Mouse (Mus musculus): ENCODE data around the gene Unc119b. TPM values are rescaled to one million over a fixed set of nuclear protein-coding genes. Genes with fewer than 3 reads are reported as not detected.
"Not testable (repeated sequence)": the region's sequence is repeated elsewhere in the genome, so short reads cannot be mapped to it uniquely, and the experiment has no call there.

Unc119b gene
- total RNA-seq, 2 experiments from 2014 or later: 12.7 to 13.8 TPM

DNA sequence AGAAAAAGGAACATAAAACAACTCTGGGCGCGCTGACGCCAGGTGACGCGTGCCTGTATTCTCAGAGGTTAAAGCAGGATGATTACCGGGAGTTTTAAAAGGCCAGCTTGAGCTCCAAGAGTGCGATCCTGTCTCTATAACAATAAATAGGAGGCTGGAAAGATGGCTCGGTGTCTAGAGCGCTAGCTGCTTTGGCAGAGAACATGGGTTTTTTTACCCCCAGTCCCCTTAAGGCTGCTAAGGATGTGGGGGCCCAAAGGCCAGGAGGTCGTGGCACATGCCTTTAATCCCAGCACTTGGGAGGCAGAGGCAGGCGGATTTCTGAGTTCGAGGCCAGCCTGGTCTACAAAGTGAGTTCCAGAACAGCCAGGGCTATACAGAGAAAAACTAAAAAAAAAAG, 24.4 kb upstream of the Unc119b start:
- ATAC-seq (replicated peaks; ENCODE audit: low FRiP score, low TSS enrichment, poor library complexity, severe bottlenecking): no peak

DNA sequence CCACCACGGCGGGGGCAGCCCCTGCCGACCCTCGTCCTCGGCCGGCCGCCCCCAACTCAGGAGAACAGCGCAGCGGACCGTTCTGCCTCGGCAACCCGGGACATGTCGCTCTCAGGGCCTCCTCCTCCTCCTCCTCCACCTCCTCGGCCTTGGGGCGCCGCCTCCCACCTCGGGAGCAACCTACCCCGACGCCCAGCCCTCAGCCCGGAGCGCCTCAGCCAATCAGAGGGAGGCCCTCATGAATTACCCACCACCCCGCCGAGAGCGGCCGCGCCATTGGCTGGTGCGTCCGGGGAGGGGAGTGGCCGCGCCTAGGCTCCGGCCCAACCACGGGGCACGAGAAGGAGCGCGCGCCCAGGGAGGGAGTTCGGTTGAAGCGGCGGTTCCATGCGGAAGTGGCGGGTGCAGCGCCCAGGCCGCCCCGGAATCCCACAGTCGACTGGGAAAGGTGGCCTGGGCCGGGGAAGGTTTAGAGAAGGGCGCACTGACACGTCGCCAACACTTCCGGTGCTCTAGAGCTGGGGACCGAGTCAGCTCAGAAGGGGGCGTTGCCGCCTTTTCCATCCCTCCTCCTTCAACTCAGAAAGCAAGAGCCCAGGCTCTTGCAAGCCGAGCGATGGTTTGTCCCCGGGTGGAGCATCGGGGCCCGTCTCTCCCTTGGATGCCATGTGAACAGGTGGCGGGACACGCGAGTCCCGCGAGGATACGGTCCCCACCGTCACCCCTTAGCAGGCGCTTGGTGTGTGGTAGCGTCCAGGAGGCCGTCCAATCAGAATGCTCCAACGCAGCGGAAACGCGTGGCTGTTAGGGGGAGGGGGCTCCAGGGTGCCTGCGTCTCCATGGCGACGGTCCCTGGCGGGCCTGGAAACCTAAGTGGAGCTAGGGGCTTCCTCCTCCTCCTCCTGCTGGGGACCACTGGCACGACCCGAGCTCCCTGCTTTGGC, 23.5 kb upstream of the Unc119b start, which contains the start of gene Mlec:
Gene Mlec (minus strand): TSS at position 140 of the 944 bp plus-strand sequence.
- peak; percentile 89 for ATAC-seq (replicated peaks; ENCODE audit: low FRiP score, low TSS enrichment, poor library complexity, severe bottlenecking)

DNA sequence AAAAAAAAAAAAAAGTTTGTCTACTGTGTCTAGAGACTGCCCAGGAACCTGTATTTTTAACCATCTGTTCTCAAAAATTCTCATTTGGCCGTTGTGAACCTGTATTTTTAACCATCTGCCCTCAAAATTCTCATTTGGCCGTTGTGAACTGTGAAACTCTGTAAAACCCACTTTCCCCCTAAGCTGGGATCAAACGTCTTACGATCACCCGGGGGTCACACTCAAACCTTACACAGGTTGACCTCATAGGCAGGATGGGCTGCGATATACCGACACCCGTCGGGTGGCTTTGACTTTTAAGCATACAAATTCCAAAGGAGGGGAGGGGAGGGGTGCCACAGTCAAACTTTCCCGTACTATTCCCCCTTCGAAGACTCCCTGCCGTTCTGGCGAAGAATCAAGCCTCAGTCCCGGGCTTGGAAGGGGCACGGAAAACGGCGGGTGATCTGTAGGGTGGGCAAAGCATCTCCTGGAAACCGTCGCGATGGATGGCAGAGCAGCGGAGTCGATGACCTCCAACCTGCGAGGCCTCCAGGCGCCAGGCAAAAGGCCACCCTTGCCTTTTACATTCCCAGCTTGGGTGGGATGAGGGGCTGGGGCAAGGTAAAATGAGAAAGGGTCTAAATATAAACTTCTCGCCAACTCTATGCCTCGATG, 22.3 kb upstream of the Unc119b start:
- no peak for ATAC-seq (replicated peaks; ENCODE audit: low FRiP score, low TSS enrichment, poor library complexity, severe bottlenecking)

DNA sequence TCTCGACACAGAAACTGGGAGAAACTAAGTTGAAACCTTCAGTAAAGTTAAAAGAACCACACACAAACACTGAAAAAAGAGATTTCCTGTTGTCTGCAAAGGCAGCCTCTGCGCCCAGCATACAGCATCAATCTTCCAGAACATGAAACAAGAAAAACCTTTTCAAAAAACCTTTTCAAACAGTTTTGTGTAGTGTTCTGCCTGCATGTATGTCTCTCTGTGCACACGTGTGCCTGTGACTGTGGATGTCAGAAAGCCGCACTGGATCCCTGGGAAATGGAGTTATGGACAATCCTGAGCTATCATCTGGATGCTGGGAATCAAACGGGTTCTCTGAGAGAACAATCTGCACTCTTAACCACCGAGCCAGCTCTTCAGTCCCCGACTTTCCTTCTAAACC, 21.6 kb upstream of the Unc119b start:
- ATAC-seq (replicated peaks; ENCODE audit: low FRiP score, low TSS enrichment, poor library complexity, severe bottlenecking): no peak

DNA sequence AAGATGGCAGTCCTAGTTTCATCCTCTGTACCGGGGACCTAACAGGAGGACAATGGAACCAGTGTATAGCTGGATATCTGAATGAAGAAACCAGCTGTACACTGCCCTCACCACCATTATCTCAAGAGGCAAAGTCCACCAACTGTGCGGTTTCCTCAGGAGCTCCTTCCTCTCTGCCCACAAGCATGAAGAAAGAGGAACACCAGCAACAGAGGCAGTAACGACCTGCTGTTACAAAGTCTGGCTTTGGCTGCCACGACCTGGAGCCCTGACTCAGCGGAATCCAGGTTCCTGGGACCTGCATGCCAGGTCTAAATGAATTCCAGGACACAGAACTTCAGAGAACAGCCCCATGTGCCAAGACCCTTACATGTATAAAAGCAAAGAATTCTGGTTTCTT, 21.1 kb upstream of the Unc119b start:
- ATAC-seq (replicated peaks; ENCODE audit: low FRiP score, low TSS enrichment, poor library complexity, severe bottlenecking): no peak; the same call in 1 of the 2 replicates

DNA sequence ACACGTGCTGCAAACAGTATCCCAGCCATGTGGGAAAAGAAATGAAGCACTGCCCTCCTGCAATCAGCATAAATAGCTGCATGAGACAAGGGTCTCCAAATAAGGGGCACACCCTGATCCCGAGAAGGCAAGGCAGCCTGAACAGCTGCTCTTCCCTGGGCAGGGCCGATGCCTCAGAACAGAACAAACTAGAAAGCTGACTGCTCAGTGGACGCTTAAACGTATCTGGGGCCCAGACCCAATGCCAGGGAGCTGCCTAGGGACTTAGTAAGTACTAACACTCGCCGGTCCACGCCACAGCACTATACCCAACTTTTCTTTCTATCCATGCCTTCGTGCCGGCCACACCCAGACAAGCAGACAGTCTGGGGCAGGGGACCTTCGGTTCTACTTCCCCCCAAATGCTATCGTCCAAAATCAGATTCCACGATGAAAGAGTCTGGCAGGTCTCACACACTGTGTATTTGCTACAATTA, 20.4 kb upstream of the Unc119b start:
- no peak for ATAC-seq (replicated peaks; ENCODE audit: low FRiP score, low TSS enrichment, poor library complexity, severe bottlenecking)

DNA sequence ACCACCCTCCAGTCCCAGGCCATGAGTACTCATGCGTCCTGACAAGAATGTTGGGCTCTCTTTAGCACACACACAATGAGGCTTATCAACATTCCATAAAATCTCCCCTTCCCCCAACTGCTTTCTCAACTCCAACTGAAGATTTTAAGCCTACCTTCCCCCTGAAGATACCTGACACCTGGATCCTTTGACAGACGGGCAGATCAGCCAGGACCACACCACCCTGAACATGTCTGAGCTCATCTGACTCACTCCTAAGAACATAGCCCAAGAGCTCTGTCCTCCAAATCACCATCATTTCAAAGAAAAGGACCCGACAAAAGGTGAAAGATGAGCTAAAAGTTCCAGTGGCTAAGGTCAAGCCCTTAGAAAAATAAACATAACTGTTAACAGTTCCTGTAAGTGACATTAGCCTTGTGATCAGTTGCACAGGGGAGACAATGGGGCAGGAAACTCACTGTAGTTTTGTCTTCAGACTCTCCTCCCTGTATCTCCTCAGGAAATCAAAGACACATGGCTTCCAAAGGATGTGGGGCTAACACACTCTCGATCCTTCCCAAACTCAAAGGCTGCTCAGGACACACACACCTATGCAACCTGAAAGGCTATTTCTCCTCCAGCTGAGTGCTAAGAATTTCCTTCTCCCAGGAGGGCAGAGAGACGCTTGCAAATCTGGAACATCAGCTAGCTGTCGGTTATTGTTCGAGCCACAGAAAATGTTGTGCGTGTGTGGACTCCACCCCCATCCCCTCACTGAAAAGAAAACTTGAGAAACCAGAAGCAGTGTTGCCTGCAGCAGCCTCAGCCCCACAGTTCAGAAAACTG, 17.6 kb upstream of the Unc119b start:
- no peak for ATAC-seq (replicated peaks; ENCODE audit: low FRiP score, low TSS enrichment, poor library complexity, severe bottlenecking)

DNA sequence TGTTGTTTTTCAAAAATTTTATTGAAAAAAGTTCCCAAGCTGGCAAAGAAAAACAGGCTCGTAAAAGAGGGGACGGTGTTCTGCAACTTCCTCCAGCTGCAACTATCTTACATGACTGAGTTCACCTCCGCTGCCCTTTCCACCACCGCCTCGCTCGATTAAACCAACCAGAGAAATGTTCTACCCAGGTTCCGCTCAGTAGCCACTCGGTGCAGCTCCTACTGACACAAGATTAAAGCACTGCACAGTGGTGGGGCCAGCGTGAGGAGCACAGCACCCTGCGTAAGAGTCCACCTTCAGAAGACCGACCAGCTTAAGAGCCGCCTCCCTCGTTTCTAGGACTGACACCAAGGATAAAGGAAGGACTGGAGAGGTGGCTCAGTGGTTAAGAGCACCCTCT, 16.7 kb upstream of the Unc119b start:
- ATAC-seq (replicated peaks; ENCODE audit: low FRiP score, low TSS enrichment, poor library complexity, severe bottlenecking): no peak

DNA sequence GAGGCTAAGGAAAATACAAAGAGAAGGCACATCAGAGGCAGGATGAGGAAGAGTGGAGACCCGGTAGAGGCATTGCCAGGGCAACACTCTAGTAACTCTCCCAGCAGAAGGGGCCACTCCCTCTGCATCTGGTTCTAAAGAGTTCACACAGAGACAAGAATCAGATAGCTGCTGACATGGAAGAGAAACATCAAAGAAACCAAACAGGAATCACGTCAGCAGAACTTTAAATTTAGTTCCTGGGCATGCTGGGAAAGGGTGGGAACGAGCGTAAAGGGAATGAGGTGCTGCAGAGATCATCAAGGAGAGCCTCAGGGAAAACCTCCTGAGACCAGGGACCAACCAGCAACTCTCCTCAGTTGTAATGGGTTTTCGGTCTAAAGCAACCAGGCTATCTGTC, 16.2 kb upstream of the Unc119b start:
- no peak for ATAC-seq (replicated peaks; ENCODE audit: low FRiP score, low TSS enrichment, poor library complexity, severe bottlenecking)

DNA sequence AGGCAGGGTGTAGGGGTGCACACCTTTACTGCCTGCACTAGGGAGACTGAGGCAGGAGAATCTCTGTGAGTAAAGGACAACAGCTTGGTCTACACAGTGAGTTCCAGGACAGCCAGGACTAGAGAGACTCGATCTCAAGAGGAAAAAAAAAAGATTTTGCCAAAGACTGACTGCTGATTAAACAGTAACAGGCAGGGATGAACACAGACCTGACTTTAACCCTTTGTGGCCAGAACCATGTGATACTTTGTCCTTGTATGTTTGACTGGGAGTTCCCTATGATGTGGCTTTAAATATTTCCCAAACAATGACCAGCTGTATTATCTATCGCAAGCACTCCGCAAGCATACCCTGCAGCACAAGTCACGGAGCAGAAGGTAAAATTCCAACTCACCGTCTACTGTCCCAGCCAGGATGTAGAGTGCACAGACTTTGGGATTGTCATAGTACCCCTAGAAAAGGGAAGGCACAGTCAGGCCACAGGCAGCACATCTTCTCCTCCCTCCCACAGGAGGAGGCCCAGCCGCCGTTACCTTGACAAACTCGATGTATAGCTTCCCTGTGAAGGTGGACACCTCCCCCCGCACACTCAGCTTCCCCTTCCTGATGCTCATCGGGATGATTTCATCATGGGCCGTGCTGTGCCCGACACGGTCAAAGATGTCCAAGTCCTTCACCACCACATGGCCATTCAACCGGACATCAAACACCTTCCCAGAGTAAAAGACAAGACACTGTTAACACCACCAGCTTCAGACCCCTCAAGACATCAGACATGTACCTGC, 15.1 kb upstream of the Unc119b start:
- ATAC-seq (replicated peaks; ENCODE audit: low FRiP score, low TSS enrichment, poor library complexity, severe bottlenecking): no peak

DNA sequence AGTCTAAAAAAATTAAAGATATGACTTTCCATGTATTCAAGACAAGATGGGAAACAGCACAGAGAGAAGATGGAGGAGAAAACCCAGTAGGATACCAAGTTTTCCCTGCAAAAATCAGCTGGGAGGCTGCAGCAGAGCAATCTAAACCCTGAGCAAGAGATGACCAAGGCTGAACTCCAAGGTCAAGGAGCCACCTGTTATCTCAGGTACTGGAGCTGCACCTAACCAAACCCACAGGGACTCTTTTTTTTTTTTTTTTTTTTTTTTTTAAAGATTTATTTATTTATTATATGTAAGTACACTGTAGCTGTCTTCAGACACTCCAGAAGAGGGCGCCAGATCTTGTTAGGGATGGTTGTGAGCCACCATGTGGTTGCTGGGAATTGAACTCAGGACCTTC, 14.1 kb upstream of the Unc119b start:
- not testable (repeated sequence) for ATAC-seq (replicated peaks; ENCODE audit: low FRiP score, low TSS enrichment, poor library complexity, severe bottlenecking)

DNA sequence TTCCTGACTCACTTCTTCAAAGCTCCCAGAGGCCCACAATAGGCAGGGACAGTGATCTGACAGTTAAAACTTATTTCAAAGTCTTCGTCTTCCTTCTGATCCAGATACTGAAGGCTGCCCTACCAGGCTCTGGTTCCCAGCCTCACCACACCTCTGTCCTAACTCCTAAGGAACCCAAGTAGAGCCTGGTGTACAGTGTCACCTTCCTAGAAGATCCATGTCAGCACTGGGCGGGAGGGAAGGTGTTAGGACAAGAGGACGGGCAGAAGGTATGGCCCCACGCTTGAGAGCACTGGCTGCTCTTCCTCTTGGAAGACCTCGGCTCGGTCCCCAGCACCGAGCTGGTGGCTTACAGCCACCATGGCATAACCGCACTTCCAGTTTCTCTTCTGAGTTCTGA, 13.6 kb upstream of the Unc119b start:
- ATAC-seq (replicated peaks; ENCODE audit: low FRiP score, low TSS enrichment, poor library complexity, severe bottlenecking): no peak

DNA sequence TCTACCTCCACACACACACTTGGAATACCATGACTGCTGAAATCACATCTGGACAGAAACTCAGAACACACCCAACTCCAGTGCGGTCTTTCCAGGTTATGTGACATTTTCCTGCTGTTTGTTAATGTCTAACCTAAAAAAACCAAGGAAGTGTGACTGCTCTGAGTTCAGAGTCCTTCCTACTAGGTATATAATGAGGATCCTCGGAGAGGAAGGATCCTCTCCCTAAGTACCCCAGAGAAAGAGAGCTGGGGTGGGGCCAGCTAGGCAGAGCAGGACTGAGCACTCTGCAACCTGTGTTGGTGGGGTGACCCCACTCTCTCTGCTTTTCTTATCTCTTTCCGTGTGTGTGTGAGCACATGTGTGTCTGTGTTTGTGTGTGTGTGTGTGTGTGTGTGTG, 12.6 kb upstream of the Unc119b start:
- no peak for ATAC-seq (replicated peaks; ENCODE audit: low FRiP score, low TSS enrichment, poor library complexity, severe bottlenecking)

DNA sequence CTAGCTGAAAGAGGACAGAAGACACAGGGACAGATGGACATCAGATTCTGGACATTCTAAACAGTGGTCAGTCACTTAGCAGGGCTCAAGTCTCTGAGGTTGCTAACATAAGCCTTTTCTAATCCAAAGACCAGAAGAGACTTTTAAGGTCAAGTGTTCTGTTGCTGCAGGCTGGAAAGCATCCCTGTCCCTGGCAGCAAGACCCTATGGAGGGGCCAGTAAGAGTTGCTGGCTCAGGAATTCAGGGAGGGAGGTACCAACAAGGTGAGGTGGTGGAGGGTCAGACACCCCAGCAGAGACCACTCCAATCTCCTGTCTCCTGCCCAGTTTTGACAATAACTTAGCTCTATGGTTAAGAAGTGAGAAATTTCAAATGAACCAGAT, 12.0 kb upstream of the Unc119b start:
- ATAC-seq (replicated peaks; ENCODE audit: low FRiP score, low TSS enrichment, poor library complexity, severe bottlenecking): no peak

DNA sequence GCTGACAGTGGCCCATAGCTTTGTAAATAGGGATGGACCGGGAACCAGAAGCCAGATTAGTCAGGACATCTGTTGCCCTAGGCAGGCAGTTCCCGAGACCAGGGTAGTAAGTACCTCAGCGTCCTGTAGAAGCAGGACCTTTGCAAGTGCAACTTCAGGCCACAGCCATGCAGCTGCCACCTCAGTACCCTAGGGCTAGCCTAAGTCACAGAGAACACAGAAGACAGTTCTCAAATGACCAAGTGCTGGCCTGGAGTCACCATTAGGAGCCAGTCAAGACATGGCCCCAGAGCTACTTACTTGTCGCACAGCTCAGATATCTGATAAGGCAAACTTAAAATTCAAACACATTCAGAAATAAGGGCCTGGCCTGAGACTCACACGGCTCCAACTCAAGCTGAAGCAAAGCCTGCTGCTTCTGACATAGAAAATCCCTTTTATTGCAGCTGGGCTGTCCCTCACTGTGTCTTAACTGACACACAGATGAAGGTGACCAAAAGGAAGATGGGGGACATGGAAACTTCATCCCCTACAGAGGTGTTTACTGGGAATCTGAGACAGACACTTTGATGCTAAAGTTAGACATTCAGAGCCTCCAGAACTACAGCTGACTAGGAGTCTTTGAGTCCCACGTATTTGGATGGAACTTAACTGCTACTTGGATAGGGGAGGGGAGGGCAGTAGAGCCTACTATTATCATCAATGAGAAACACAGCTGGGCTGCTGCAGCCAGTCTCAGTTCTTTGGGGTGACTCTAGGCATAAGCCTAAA, 11.4 kb upstream of the Unc119b start:
- ATAC-seq (replicated peaks; ENCODE audit: low FRiP score, low TSS enrichment, poor library complexity, severe bottlenecking): no peak

DNA sequence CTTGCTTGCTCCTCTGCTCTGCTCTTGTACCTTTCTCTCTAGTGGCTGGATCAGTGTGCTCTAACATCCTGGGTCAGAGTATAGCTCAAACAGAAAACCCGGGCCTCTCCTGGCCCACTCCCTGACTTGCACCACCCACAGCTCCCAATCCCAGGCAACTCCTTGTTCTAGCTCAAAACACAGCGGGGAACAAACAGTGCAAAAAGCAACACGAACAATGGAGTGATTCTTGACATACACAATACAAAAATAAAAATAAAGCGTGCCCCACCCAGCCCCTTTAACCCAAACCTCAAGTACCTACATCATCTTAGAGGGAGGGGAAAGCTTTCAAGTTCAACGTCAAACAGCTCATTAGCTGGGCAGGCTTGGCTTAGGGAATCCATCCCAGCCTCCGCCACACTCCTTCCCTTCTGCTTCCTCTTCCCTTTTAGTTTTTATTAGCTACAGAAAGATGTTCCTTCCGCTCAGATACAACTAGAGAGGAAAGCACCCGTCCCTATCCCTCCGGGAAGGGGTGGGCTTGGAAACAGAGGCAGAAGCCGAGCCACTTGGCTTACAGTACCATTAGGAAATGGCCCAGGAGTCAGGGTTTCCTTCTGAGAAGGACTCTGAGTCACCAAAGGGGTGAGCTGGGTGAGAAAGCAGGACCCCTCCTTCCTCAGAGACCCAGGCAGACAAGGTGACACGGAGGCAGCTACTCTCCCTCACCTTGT, 10.6 kb upstream of the Unc119b start:
- ATAC-seq (replicated peaks; ENCODE audit: low FRiP score, low TSS enrichment, poor library complexity, severe bottlenecking): no peak

DNA sequence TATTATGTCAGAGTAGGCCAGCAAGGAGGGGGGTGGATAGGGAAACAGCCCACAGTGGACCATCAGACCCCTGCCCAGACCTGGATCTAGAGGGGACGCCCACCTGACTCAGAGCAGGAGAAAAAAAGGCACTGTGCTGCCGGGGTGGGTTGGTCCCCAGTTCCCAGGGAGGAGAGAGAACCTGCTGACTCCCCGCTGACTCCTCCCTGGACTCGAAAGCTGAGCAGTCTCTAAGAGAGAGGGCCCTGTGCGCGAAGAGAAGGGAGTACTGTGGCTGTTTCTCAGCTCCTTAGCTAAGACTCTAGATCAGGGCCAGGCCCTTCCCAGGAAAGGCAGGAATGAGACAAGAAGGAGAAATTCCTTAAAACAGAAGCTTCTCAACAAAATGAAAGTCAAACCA, 9.7 kb upstream of the Unc119b start:
- no peak for ATAC-seq (replicated peaks; ENCODE audit: low FRiP score, low TSS enrichment, poor library complexity, severe bottlenecking)

DNA sequence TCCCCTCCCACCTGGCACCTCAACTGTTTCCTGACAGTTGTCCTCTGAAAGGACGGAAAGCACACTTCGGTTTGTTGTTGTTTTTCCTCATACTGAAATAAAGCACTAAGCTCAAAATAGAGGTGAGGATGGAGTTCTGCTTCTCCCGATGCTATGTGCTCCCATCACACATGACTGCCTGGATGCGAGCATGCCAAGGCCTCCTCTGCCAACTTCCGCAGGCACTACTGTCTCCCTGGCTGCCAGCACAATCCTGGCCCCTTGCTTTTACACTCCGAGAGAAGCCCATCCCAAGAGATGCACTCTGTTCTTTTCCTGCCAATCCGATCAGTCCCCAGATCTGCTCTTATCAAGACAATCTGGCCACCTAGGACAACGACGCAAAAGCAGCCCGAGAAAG, 8.8 kb upstream of the Unc119b start:
- ATAC-seq (replicated peaks; ENCODE audit: low FRiP score, low TSS enrichment, poor library complexity, severe bottlenecking): no peak

All from megakaryocyte-erythroid progenitor cell, adult 5-6 weeks (primary cell).